Mouse (Mus musculus) stomach, postnatal 0 days (tissue): ENCODE measurements around the gene Fam172a.

Experiments
- CTCF ChIP-seq: IDR thresholded peaks from 2 replicates; pipeline ENCODE4 v1.5.1; 2016; ENCODE audit warnings: antibody characterized with exemption, low read depth, mild to moderate bottlenecking, moderate library complexity
- EP300 ChIP-seq: optimal IDR thresholded peaks from 2 replicates; pipeline ENCODE3; 2016; ENCODE audit warnings: antibody characterized with exemption

DNA sequence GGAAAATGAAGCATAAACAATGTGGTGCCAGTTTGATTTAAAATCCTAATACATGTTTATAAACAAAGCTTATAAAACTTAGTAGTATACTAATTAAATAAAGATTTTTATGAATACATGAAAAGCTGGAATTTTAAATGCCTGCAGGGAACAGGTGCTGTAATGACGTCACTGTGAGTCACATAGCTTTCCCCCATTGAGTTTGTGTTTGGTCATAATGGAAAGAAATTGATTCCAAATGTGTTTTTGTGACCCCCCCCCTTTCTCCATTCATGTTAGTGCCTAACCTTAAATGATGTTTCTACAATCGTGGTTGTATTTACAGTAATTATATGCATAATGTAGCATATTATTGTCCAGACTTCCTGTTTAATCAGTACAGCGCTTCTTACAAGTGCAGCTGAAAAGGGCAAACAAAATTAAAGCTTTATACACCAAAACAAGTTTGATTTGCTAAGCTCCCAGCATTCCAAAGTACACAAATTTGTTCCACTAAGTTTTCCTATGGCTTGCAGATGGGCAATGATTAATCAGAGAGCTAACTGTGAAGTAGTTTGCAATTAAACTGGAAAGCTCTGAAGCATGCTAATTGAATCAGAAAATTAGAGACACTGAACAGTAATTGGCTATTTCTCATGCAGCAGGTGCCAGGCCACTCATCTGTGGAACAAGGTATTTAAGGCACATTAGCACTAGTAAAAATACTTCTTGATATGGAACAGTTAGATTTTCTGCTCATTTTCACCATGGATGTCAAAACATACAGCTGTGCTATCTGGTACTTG is 398.1 kb downstream of the Fam172a start:
- no peak for TF ChIP-seq CTCF
- TF ChIP-seq EP300, result no peak
